Mouse (Mus musculus) regulatory T cell (primary cell): ENCODE results near the gene Arl10.
"Not testable (repeated sequence)": the region's sequence is repeated elsewhere in the genome, so short reads cannot be mapped to it uniquely, and the experiment has no call there.

Experiments used
- in situ Hi-C: fragments of 300-600 bp; cut with MboI, MseI; formaldehyde crosslinking; loops from one replicate; pipeline ENCODE4 v1.15.1; 2025; ENCODE audit warnings: high pct_unique_total_duplicates

Gene Arl10

DNA sequence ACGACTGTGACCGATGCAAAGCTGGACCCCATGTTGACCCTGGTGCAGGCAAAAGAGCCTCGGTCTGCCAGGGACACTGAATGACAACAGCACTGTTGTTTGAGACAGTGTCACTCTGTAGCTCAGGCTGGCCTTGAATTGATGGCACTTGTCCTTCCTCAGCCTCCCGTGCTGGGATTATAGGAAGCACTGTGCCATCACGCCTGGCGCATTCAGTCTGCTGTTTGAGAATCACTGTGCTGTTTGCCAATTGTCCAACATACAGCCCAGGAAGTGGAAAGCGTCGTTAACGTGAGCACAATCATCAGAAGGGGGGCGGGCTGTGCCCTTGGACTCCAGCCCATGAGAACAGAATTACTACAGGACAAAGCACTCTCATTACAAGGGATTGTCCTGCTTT, 7.3 kb downstream of the Arl10 start:
- in situ Hi-C loops = no loop called here

- in situ Hi-C loops = no loop called here
These were observed 8.0 kb downstream of the Arl10 start for GRCm38 (mm10) chr13:54582860-54583259.

DNA sequence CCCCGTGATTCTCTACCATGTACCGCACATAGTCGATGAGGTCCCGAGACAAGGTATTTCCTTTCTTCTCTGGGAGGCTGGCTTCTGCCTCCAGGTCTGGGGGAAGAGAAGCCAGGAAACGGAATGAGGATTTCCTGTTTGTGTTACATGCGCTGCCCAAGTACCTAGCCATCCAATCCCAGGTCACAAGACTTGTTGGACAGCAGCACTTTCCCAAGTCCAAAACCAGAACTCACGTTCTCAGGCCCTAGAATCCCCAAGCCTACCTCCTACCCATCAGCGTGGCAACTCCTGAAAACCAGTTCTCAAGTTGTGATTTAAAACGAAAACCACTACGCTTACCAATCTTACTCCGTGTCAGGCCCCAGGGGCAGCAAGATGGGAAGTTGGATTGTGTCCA, 11.0 kb downstream of the Arl10 start:
- in situ Hi-C loops = no loop called here

DNA sequence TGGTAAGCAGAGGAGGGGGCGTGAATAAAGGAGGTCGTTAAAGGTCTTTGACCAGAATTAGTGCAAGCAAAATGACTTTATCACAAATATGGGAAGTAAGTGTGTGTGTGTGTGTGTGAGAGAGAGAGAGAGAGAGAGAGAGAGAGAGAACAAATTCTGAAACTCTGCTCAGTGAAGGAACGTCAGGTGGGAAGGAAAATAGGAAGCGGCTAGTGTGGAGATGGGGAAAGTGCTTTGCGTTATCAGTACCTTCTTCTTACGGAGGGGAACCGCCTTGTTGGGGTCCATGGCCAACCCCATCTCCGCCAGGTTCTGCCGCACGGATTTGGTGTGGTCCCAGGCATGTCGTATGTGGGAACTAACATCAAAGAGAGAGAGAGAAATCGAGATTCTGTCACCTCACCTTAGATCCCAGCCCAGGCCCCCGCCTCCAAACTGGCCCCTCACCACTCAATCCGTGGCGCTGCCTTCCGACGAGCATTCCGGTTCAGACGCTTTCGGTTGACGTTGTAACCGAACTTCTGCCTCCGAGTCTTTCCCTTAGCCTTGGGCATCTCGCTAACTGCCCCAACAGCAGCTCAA, 14.7 kb downstream of the Arl10 start:
- in situ Hi-C loops = no loop called here

DNA sequence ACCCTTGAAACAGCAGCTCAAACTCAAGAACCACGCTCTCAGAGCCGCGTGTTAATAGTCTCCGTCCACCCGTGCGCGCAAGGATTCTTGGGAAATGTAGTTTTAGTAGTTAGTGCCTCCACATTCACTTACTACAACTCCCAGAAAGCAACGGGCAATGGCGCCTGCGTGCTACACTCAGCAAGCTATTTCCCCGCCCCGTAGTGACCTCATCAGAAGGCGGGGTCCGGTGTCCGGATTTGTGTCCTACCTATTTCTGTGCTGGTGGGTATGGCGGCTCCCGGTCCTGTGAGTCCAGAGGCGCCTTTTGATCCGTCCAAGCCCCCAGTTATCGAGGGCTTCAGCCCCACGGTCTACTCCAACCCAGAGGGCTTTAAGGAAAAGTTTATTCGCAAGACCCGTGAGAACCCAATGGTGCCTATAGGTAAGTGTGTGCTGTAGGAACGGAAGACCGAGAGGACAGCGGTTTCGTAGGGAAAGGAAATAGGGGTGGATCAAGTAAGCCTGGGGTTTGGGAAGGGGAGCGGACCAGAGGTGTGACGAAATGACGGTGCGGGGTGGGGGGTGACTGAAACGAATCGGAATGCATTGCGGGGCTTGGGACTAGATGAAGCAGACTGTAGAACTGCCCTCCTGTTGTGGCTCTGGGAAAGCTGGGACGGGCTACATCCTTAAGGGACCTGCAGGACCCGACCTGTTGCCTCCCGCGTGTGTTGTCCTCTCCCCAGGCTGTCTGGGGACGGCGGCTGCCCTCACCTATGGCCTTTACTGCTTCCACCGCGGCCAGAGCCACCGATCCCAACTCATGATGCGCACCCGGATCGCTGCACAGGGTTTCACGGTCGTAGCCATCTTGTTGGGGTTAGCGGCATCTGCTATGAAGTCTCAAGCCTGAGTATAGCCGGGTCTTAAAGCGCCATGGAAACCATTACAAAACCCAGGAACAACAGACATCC, 15.5 kb downstream of the Arl10 start, which contains the start of the genes Nop16 and Higd2a:
TSS of gene Nop16 (minus strand) at position 95 of the 956 bp plus-strand sequence.
TSS of gene Higd2a (plus strand) at position 212 of the 956 bp plus-strand sequence.
- in situ Hi-C loops = no loop called here

DNA sequence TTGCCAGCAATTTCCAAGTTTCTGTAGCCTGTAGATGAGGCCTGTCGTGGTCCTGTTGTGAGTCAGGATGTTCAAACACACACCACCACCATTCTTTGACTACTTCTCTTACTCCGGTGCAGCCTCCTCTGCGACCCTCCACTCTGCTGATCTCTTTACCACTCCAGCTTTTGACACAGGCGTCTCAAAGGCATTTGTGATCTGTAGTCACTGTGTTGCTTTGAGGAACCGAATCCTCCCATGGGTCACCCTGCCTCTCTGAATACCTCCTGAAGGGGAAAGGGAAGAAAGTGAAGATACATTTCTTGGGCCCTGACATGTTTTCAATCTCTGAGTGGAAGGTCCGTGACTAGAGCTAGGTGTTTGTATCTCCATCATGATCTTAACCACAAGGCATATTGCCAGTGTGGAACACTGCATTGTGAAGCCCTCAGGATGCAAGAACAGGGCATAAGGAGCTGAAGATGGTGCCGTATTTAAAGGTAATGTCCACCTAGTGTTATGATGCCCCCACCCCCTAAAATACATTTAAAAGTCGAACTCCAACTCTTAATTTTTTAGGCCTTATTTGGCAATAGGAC, 17.1 kb downstream of the Arl10 start:
- in situ Hi-C loops = no loop called here

DNA sequence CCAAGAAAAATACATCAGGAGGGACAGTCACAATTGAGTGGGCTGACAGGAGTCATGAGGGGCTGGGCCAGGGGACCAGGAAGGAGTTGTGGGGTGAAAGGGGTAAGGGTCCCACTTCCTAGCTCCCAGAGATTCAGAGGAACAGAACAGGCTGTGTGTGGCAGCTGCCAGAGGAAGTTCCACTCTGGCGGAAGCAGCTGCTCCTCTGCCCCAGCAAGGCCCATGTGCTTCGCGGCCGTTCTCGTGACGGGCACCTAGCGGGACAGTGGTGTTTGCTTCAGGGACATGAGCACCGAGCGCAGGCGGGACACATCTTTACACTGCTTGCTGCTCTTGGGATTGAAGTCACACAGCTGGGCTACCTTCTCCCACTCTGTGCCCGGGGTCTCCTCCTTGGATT, 18.8 kb downstream of the Arl10 start:
- in situ Hi-C loops = no loop called here

DNA sequence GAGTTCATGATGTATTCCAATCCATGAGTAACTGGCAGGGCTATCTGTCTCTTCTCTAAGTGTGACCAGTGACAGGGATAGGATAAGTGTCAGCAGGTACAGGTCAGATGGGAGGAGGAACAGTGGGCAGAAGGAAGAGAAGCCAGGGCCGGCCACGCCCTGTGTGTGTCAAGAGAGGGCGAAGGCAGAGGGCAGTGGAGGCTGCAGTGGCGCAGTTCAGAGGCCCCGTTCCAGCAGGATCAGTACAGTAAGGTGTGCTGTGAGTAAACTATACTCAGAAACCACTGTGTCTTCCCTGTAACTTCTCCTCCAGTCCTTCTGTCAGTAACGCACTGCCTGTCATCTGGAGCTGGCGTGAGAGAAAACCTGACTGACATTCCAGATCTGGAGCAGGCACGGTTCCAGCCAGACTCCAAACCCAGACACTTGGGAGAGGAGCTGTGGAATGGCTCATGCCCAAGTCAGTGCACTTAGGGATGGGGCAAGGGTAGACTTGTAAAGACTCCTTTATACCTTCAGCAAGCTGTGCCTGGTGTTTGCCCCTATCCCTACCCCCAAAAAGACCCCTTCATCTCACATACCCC, 21.4 kb downstream of the Arl10 start:
- in situ Hi-C loops = no loop called here

GRCm38 (mm10) chr13:54596870-54597269, 22.1 kb downstream of the Arl10 start:
- in situ Hi-C loops = no loop called here

GRCm38 (mm10) chr13:54598622-54599143, 23.9 kb downstream of the Arl10 start:
- in situ Hi-C loops = no loop called here

- in situ Hi-C loops = no loop called here
These were observed 27.9 kb downstream of the Arl10 start for GRCm38 (mm10) chr13:54602639-54603111.

DNA sequence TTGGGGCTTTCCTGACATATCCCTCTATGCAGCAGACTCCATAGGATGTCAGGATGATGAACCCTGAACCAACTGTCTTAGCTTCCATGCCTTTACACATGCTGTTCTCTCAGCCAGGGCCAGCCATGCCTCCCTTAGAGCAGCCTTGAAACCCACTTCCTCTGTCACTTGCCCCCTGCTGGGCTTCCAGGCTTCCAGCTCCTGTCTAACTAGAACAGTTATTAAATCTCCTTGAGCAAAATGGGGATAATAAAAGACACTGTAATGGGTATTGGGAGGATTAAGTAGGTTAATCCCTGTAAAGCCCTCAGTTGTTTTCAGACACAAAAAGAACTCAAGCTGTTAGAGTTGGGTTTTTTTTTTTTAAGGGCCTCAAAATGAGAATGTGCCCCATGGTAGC, 28.7 kb downstream of the Arl10 start:
- in situ Hi-C loops = no loop called here

DNA sequence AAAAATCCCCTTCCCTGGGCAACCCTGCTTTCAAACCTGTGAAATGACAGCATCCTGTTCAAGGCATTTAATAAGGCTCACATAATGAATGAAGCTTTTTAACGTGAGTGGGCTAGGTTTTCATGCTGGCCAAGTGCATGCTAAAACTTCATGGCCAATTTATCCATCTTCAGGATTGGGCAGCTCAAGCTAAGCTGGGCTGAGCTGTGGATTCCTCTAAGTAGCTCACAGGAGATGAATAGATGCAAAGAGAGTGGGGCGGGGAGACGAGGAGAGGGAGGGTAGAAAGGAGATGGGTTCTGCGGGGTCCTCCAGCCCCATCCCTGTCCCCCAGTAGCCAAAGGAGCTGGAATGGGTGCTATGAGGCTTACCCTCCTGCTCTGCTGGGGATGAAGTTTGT, 29.4 kb downstream of the Arl10 start:
- in situ Hi-C loops = no loop called here

- in situ Hi-C loops = no loop called here
These were observed 30.6 kb downstream of the Arl10 start for GRCm38 (mm10) chr13:54605426-54605825.

DNA sequence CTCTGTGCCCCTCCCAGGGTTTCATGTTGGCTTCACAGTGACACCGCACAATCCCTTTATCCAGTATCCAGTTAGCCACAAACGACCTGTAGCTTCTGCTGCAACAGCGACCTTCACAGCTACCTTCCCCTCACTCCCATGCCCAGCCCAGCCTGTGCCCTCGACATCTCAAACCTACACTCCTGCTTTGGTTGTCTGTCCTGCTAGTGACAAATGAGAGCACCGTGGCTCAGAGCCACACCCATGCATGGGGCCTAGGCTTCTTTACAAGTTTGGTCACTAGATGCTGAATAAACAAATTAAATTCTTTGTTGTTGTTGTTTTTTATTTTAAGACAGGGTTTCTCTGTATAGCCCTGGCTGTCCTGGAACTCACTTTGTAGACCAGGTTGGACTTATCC, 32.4 kb downstream of the Arl10 start:
- in situ Hi-C loops = no loop called here

DNA sequence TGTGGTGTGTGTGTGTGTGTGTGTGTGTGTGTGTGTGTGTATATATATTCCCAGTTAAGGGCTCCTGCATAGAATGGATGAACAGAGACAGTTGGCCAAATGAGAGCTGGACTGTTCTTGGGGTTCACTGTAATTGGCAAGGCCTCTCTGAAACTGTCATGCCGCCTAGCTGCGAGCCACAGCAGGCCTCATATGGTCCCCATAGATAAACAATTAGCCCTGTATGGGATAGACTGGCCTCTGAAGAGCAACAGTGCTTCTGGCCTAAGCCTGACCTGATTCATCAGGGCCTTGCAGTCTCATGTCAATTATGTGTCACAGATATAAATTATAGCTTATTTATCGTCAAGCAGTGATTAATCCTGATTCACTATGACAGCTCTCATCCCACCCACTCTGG, 33.2 kb downstream of the Arl10 start:
- in situ Hi-C loops = no loop called here

DNA sequence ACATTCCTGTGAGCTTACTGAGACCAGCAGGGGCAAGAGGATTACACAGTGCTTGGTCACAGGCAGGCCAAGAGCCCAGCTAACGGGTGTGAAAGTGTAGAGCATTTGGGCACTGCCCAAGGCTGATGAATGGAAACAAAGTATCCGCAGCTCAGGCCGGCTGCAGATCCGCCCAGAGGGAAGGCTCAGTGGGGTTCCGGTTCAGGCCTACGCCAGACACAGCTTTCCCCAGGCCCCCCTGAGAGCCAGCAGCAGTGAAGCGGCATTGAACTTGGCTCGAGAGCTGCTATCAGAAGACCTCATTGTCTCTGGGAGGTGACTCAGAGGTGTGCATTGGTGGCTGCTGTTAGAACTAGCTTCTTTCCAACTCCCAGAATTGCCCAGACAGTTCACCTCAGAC, 33.9 kb downstream of the Arl10 start:
- in situ Hi-C loops = no loop called here

DNA sequence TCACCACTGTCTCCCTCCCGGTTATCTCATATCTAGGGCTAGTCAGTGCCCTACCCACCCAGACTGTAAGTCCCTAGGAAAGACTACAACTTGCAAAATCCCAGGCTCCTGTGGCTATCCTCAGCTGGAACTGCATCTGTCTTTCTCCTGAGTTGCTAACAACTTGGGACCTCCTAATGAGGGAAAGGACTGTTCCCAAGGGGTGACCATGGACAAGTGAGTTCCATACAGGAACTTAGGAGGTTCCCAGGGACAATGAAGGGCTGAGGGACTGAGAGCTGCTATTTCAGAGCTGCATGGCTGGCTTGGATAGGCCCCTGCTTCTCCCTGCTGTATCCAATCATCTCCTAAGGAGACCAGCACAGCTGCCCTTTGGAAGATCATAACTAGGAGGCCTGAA, 34.5 kb downstream of the Arl10 start:
- in situ Hi-C loops = no loop called here

GRCm38 (mm10) chr13:54610613-54610971, 35.8 kb downstream of the Arl10 start:
- in situ Hi-C loops = no loop called here

GRCm38 (mm10) chr13:54610972-54611754, 36.3 kb downstream of the Arl10 start, which contains the start of gene Cltb:
Gene Cltb (minus strand): TSS chr13:54611344.
- in situ Hi-C loops = no loop called here

DNA sequence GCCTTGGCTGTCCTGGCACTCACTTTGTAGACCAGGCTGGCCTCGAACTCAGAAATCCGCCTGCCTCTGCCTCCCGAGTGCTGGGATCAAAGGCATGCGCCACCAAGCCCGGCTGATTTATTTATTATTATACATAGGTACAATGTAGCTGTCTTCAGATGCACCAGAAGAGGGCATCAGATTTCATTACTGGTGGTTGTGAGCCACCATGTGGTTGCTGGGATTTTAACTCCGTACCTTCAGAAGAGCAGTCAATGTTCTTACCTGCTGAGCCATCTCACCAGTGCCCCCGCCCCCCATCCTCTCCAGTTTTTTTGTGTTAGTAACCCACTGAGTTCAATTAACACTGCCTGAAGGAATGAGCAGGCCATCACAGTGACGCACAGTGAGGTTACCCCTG, 38.3 kb downstream of the Arl10 start:
- in situ Hi-C loops = not testable (repeated sequence)
